Mouse (Mus musculus) hindbrain, embryonic 12.5 days (tissue): ENCODE measurements around the gene Hes7. TPM values are rescaled to one million over a fixed set of nuclear protein-coding genes. Genes with fewer than 3 reads are reported as not detected.
"Not testable (repeated sequence)": the region's sequence is repeated elsewhere in the genome, so short reads cannot be mapped to it uniquely, and the experiment has no call there.

Source experiments
- ATAC-seq: fragments of 200-750 bp; cut with Nextera tagmentation; 2 replicates; pipeline ENCODE4 v1.8.0; 2017; ENCODE audit warnings: moderate TSS enrichment; ENCODE audit not compliant: low FRiP score
- H3K27ac ChIP-seq: fragments of 300-500 bp; sonication (generic); 2 replicates; pipeline ENCODE4 v1.5.1; 2016; ENCODE audit warnings: mild to moderate bottlenecking
- H3K27me3 ChIP-seq: fragments of 300-500 bp; sonication (generic); 2 replicates; pipeline ENCODE4 v1.6.1; 2016; ENCODE audit warnings: mild to moderate bottlenecking
- H3K36me3 ChIP-seq: fragments of 300-500 bp; sonication (generic); 2 replicates; pipeline ENCODE4 v1.6.1; 2016; ENCODE audit warnings: mild to moderate bottlenecking
- H3K4me1 ChIP-seq: fragments of 300-500 bp; sonication (generic); 2 replicates; pipeline ENCODE4 v1.6.1; 2016
- H3K4me2 ChIP-seq: fragments of 300-500 bp; sonication (generic); replicated peaks from 2 replicates; pipeline ENCODE4 v1.6.1; 2016; ENCODE audit warnings: mild to moderate bottlenecking
- H3K4me3 ChIP-seq: fragments of 300-500 bp; sonication (generic); 2 replicates; pipeline ENCODE4 v1.5.1; 2016; ENCODE audit warnings: mild to moderate bottlenecking
- H3K9ac ChIP-seq: fragments of 300-500 bp; sonication (generic); 2 replicates; pipeline ENCODE4 v1.6.1; 2016; ENCODE audit warnings: mild to moderate bottlenecking, moderate library complexity
- H3K9me3 ChIP-seq: fragments of 300-500 bp; sonication (generic); replicated peaks from 2 replicates; pipeline ENCODE4 v1.6.1; 2016; ENCODE audit warnings: mild to moderate bottlenecking
- WGBS: fragments of 180-500 bp; shearing (Covaris S2); methylation state at CpG from one replicate; pipeline ENCODE4 v1.1.7; 2016; 5-methylcytosine and 5-hydroxymethylcytosine counted together
- polyA plus RNA-seq: library from polyadenylated mRNA; unstranded; fragments of >200 nt; fragmentation: Nextera tagmentation; extraction: Ambion mirVana; gene quantifications from 2 replicates; pipeline ENCODE4 v1.2.1, GENCODE M21; 2016

The Hes7 gene
- polyA plus RNA-seq, 1 experiment from 2014 or later, result 0.49 TPM

DNA sequence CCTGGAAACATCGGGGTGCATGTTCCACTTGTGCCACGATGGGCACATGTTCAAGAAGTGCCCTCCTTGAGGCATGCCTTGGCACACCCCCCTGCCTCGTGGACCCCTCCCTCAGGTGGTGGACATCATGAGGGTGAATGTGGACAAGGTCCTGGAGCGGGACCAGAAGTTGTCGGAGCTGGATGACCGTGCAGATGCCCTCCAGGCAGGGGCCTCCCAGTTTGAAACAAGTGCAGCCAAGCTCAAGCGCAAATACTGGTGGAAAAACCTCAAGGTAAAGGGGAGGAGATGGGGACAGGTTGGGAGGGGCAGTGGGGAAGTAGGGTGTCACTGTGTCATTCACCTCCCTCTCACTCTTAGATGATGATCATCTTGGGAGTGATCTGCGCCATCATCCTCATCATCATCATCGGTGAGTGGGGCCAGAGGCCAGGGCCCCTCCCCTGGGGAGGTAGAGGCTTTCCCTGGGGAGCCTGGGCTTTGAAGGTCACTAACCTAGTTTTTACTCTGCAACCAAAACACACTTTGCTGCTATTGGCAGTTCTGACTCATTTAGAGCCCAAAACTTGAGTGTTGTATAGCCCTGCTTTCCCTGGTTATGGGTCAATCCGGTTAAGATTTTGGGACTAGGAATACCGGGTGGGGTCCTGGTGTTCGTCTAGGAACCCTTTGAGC is 30.5 kb upstream of the Hes7 start:
- H3K27ac ChIP-seq, result 0 out of 2 replicates have a peak overlapping the region, but pooled peaks have one; percentile 95
- no peak for ATAC-seq
- H3K36me3 ChIP-seq, result peaks cover 24% of the 10 kb centered on the region; the same call in 1 of the 2 replicates
- peak overlapping the region; percentile 84 for H3K4me2 ChIP-seq
- no peaks in the 10 kb centered on the region for H3K9me3 ChIP-seq
- WGBS, result 90% methylated on average over 12 of the region's 12 CpGs
- H3K9ac ChIP-seq, result peak overlapping the region; percentile 99
- H3K27me3 ChIP-seq, result no peaks in the 10 kb centered on the region
- peaks cover 35% of the 10 kb centered on the region for H3K4me1 ChIP-seq
- H3K4me3 ChIP-seq, result peak overlapping the region; percentile 98

DNA sequence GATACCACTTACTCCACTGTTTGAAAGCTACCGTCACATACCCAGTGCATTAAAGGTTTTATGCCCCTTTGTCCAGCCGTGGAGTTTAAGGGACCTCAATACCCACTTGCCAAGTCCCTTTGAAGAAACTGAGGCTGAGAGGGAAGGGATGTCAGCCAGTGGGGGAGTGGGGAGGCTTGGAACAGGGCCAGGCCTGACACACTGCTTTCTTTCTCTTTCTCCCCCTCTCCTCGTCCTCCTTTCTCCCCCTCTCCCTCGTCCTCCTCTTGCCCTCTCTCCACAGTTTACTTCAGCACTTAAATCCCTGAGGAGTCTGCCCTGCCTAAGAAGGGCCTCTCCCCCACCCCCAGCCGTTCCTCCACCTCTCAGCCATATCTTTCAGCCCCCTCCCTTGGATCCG is 29.8 kb upstream of the Hes7 start:
- whole genome bisulfite sequencing, result 61% methylated on average over 6 of the region's 6 CpGs
- no peaks in the 10 kb centered on the region for H3K9me3 ChIP-seq
- no peak overlapping the region for H3K27ac ChIP-seq
- H3K36me3 ChIP-seq, result peaks cover 24% of the 10 kb centered on the region; the same call in 1 of the 2 replicates
- peak overlapping the region; percentile 38 for H3K9ac ChIP-seq
- H3K4me1 ChIP-seq, result peaks cover 37% of the 10 kb centered on the region
- no peak for ATAC-seq
- no peaks in the 10 kb centered on the region for H3K27me3 ChIP-seq
- no peak overlapping the region for H3K4me3 ChIP-seq
- H3K4me2 ChIP-seq, result no peak overlapping the region

GRCm38 (mm10) chr11:69091566-69092385 is 28.4 kb upstream of the Hes7 start:
- H3K4me2 ChIP-seq, result no peak overlapping the region
- WGBS, result 67% methylated on average over 7 of the region's 7 CpGs
- H3K4me1 ChIP-seq, result peaks cover 50% of the 10 kb centered on the region
- peaks cover 24% of the 10 kb centered on the region; the same call in 1 of the 2 replicates for H3K36me3 ChIP-seq
- H3K9me3 ChIP-seq, result no peaks in the 10 kb centered on the region
- H3K9ac ChIP-seq, result no peak overlapping the region
- no peak overlapping the region for H3K4me3 ChIP-seq
- ATAC-seq, result no peak
- no peak overlapping the region for H3K27ac ChIP-seq
- H3K27me3 ChIP-seq, result no peaks in the 10 kb centered on the region

DNA sequence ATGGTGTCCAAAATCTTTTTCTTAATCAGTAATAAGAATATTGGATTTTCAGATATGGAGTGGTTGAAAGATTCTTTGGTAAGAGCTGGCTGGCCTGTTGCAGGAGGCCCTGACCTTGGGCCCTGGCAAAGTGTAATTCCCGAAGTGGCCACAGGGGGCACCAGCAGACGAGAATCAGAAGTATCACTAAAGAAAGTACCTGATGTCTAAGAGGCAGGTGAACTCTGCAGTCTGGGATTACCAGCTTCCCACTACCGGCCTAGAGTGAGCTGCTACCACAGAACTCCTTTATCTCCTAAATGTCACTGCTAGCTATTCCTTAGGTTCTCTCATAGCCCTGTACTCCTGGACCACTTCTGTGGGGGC is 27.8 kb upstream of the Hes7 start:
- Histone ChIP-seq H3K9ac (no peak overlapping the region), H3K4me3 (no peak overlapping the region), H3K9me3 (no peaks in the 10 kb centered on the region), H3K27me3 (no peaks in the 10 kb centered on the region), H3K4me1 (peaks cover 56% of the 10 kb centered on the region), H3K27ac (no peak overlapping the region), H3K36me3 (peaks cover 24% of the 10 kb centered on the region; the same call in 1 of the 2 replicates), H3K4me2 (no peak overlapping the region)
- ATAC-seq, result no peak
- WGBS, result 2% methylated on average over 3 of the region's 3 CpGs

DNA sequence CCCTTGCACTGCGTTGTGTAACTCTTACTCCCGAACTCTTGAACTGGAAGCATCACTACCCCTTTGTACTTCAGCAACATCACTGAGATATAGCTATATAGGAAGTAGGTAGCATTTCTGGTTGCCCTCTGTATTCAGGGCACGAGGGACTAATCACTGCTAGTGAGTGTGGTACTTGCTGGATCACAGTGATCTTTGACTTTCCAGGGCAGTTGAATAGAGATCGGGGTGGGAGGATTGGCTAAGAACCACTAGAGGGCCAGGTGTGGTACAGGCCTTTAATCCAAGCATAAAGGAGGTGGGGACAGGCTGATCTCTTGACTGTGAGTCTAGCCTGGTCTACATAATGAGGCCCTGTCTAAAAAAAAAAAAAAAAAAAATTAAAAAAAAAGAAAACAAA is 27.3 kb upstream of the Hes7 start:
- no peaks in the 10 kb centered on the region for H3K27me3 ChIP-seq
- no peak overlapping the region for H3K4me2 ChIP-seq
- 89% methylated on average over 4 of the region's 4 CpGs for WGBS
- H3K9ac ChIP-seq, result no peak overlapping the region
- peaks cover 24% of the 10 kb centered on the region; the same call in 1 of the 2 replicates for H3K36me3 ChIP-seq
- H3K9me3 ChIP-seq, result no peaks in the 10 kb centered on the region
- no peak overlapping the region for H3K4me3 ChIP-seq
- ATAC-seq, result no peak
- H3K27ac ChIP-seq, result no peak overlapping the region
- peaks cover 56% of the 10 kb centered on the region for H3K4me1 ChIP-seq

GRCm38 (mm10) chr11:69093856-69094255 is 26.3 kb upstream of the Hes7 start:
- not testable (repeated sequence) for H3K4me3 ChIP-seq, H3K9me3 ChIP-seq, H3K9ac ChIP-seq, ATAC-seq, H3K27me3 ChIP-seq, H3K27ac ChIP-seq, H3K4me2 ChIP-seq
- peaks cover 24% of the 10 kb centered on the region; the same call in 1 of the 2 replicates for H3K36me3 ChIP-seq
- H3K4me1 ChIP-seq, result peaks cover 63% of the 10 kb centered on the region
- WGBS, result 91% methylated on average over 7 of the region's 7 CpGs

GRCm38 (mm10) chr11:69094697-69095429 is 25.3 kb upstream of the Hes7 start, which contains the start of gene Per1:
TSS of gene Per1 (plus strand) at chr11:69095217.
- H3K4me3 ChIP-seq, result peak within 1 kb of the TSS; percentile 46
- under 1% methylated on average over 37 of the region's 37 CpGs for WGBS
- ATAC-seq, result peak; percentile 92
- peak within 1 kb of the TSS; percentile 60 for H3K9ac ChIP-seq
- H3K27ac ChIP-seq, result peak within 1 kb of the TSS; percentile 70
- no peaks in the 10 kb centered on the region for H3K27me3 ChIP-seq
- no peaks in the 10 kb centered on the region for H3K9me3 ChIP-seq
- peaks cover 64% of the 10 kb centered on the region for H3K4me1 ChIP-seq
- H3K4me2 ChIP-seq, result peak within 1 kb of the TSS; percentile 93
- H3K36me3 ChIP-seq, result peaks cover 24% of the 10 kb centered on the region; the same call in 1 of the 2 replicates

DNA sequence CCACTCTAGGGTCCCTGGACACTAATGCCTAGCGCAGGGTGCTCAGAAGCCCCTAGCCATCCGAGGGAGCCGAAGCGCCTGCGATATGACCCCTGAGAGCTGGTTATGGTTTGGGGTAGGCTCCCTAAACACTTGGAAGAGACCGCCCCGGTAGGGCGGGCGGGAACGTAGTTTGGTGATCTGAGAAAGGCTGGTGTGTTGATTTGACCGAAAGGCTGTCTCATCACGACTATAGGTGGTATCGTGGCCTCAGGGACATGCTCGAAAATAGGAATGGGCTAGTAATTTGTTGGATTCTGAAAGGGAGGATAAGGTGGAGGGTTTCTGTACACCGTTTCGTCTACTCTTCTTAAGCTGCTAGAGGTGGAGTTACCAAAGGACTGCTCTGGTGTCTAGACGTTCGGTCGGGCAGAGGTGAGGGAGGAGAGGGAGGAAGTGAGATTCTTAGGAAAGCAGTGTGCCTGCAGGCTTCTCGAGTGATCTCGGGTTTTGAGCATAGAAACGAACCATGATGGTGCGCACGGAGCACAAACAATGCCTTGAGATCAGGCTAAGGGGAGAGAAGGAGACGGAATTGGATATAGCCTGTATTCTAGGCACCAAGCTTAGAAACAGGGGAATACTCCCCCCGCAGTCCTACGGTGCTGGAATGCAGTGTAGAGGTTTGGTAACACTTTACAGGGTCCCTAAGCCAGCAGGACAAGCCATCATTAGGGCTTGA is 24.5 kb upstream of the Hes7 start:
- ATAC-seq, result no peak
- H3K36me3 ChIP-seq, result peaks cover 20% of the 10 kb centered on the region; the same call in 1 of the 2 replicates
- H3K4me1 ChIP-seq, result peaks cover 63% of the 10 kb centered on the region
- no peaks in the 10 kb centered on the region for H3K27me3 ChIP-seq
- peak overlapping the region; percentile 93 for H3K4me2 ChIP-seq
- peak overlapping the region; percentile 60 for H3K9ac ChIP-seq
- peak overlapping the region; percentile 70 for H3K27ac ChIP-seq
- H3K9me3 ChIP-seq, result no peaks in the 10 kb centered on the region
- H3K4me3 ChIP-seq, result peak overlapping the region; percentile 46
- WGBS, result 3% methylated on average over 27 of the region's 27 CpGs

- H3K4me3 ChIP-seq, result peak overlapping the region; percentile 46
- peak overlapping the region; percentile 82 for H3K27ac ChIP-seq
- H3K9me3 ChIP-seq, result no peaks in the 10 kb centered on the region
- peaks cover 22% of the 10 kb centered on the region for H3K36me3 ChIP-seq
- peaks cover 60% of the 10 kb centered on the region for H3K4me1 ChIP-seq
- H3K27me3 ChIP-seq, result no peaks in the 10 kb centered on the region
- peak overlapping the region; percentile 63 for H3K9ac ChIP-seq
- ATAC-seq, result no peak
- peak overlapping the region; percentile 93 for H3K4me2 ChIP-seq
- 12% methylated on average over 9 of the region's 9 CpGs for WGBS
These were observed 23.7 kb upstream of the Hes7 start for GRCm38 (mm10) chr11:69096360-69096986.

DNA sequence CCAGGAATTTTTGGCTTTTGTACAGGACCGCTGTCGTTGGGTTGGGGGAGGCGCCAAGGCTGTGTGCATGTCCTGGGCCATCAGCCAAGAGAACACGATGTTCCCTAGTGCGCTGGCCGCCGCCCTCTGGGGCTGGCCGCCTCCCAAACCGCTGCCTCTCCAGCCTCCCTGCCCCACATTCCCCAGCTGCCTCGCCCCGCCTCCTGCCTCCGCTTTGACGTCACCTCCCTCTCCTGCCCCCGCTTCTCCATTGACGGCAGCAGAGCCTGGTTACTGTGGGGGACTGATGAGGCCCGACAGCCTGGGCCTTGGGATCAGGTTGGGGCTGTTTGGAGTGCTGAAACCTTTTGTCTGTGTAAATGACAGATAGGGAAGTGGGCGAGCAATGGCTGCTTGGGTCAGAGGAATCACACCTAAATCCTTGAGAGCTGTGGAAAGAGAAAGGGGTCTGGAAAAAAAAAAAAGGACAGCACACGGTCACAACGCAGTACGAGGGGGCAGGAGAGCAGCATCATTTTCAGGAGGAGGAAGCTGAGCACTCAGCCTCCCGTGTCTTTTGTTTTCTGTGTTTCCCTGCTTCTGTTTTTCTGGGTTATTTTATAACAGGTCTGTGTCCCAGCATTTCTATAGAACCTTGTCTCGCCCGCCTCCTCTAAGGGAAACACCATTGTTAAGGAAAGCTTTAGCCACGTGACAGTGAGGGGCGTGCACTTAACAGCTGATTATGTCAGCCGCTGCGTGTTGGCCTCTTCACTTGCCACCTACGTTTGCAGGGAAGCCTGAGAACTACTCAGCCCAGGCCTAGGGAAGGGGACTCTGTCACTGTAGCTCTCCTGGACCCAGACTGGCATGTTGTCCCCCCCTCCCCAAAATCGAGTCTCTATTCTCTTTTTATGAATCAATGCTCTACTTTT is 23.0 kb upstream of the Hes7 start:
- H3K27me3 ChIP-seq, result no peaks in the 10 kb centered on the region
- peak overlapping the region; percentile 82 for H3K27ac ChIP-seq
- ATAC-seq, result no peak
- no peaks in the 10 kb centered on the region for H3K9me3 ChIP-seq
- H3K4me1 ChIP-seq, result peaks cover 58% of the 10 kb centered on the region
- H3K9ac ChIP-seq, result peak overlapping the region; percentile 63
- peak overlapping the region; percentile 93 for H3K4me2 ChIP-seq
- WGBS, result 3% methylated on average over 29 of the region's 29 CpGs
- peaks cover 23% of the 10 kb centered on the region for H3K36me3 ChIP-seq
- peak overlapping the region; percentile 23 for H3K4me3 ChIP-seq
